Mouse (Mus musculus): Measurements from ENCODE around the gene Dcst1. TPM values are rescaled to one million over a fixed set of nuclear protein-coding genes. Genes with fewer than 3 reads are reported as not detected.

Dcst1 gene
- polyA plus RNA-seq, 1 experiment from 2014 or later: 0.76 TPM

DNA sequence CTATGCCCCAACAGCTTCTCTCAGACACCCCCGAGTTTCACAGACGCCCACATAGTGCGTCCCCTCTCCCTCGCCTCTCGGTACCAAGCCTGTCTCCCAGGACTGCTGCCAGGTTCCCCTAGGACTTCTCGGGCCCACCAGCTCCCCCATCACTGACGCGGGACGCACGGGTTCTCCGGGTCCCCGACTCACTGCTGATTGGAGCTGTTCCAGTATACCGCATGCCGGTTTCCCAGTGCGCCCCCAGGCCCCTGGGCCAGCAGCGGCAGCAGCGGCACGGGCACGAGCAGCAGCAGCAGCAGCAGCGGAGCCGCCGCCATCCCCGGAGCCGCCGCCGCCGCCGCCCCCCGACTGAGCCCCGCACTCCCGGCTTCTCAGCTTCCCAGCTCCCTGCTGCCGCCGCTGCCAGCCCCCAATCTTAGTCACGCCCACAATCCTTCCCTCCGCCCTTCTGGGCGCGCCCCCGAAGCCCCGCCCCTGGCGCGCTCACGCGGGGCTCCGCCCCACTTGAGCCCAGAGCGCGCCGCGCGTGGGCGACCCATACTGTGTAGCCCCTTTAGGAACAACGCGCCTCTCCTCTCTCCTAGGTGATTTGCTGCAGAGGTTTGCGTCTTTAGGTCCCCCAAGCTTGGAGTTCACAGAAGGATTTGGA lies 42.4 kb downstream of the Dcst1 start, which contains the start of gene Efna3:
Gene Efna3, minus strand, starts transcription at position 452 of the 652 bp plus-strand sequence.
- ATAC-seq (ENCODE audit: insufficient number of reproducible peaks, low FRiP score, low TSS enrichment, low read depth): peak; percentile 64; the same call in 1 of the 2 replicates
- peak within 1 kb of the TSS; percentile 72 for H3K4me3 ChIP-seq
- H3K36me3 ChIP-seq: no peaks in the 10 kb centered on the region
- peaks cover 45% of the 10 kb centered on the region for H3K4me1 ChIP-seq
- H3K9me3 ChIP-seq: no peaks in the 10 kb centered on the region
- H3K4me2 ChIP-seq: peak within 1 kb of the TSS; percentile 98
- peaks cover 32% of the 10 kb centered on the region for H3K27me3 ChIP-seq
- H3K27ac ChIP-seq: peak within 1 kb of the TSS; percentile 59
- peak within 1 kb of the TSS; percentile 64 for H3K9ac ChIP-seq
- WGBS: 1% methylated on average over 52 of the region's 53 CpGs

DNA sequence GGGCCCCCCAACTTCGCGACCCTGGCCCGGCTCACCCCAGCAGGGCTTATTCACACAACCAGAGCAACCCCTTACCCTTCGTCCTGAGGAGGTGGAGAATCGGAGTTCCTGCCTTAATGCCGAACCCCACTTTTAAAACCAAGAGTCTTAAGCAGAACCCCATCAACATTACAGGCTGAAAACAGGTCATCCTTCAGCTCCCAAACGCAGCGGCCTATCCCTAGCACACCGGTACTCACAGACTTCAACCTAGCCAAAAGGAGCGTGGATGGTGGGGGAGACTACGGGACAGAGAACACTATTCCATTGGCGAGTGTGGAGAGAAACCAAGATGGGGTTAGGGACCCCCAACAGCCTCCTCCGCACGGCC lies 42.9 kb downstream of the Dcst1 start:
- ATAC-seq (ENCODE audit: insufficient number of reproducible peaks, low FRiP score, low TSS enrichment, low read depth): no peak

DNA sequence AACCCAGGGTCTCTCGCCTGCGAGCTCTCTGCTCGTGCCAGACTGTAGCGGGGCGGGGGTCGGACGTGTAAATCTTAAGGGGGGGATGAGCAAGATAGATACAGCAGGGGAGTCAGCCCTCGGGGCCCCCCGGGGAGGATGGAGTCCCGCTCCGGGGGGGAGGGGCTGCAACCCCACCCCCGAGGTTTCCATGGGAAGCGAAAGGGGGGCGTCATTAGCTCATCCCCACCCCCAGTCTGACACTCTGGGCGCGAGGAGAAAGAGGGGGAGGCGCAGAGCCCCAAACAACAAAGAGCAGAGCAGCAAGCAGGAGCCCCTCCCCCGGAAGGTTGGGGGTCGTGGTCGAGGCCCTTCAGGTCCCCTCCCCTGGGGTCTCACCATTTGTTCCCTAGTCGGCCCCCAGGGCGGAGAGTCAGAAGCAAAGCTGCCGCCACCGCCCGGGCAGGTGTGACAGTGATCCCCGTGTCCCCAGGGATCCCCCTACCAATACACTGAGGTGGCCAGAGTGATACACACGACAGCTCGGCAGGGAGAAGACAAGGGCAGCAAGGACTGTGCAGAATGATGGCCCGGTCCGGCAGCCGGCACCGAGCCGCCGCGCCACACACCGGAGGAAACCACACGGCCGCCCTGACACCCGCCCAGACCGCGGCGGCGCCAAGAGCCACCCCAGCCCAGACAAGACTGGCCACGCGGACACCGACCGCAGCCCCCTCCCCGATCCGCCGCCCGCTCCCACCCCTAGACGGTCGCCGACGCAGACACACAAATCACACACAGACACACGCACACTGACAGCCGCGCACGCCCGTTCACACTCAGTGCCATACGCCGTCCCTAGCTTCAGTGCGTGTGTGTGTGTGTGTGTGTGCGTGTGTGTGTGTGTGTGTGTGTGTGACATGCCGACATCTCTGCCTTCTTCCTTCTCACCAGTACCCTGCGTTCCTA lies 43.6 kb downstream of the Dcst1 start:
- H3K9me3 ChIP-seq: no peaks in the 10 kb centered on the region
- H3K9ac ChIP-seq: peak overlapping the region; percentile 64
- H3K4me1 ChIP-seq: peaks cover 55% of the 10 kb centered on the region
- no peaks in the 10 kb centered on the region for H3K36me3 ChIP-seq
- H3K27ac ChIP-seq: peak overlapping the region; percentile 59
- peaks cover 33% of the 10 kb centered on the region for H3K27me3 ChIP-seq
- WGBS: under 1% methylated on average over 59 of the region's 66 CpGs
- peak overlapping the region; percentile 98 for H3K4me2 ChIP-seq
- H3K4me3 ChIP-seq: peak overlapping the region; percentile 72
- ATAC-seq (ENCODE audit: insufficient number of reproducible peaks, low FRiP score, low TSS enrichment, low read depth): no peak

More for the DNA sequence above, 42.9 kb downstream of the Dcst1 start:
- peak overlapping the region; percentile 64 for H3K9ac ChIP-seq
- H3K27ac ChIP-seq: peak overlapping the region; percentile 59
- peak overlapping the region; percentile 72 for H3K4me3 ChIP-seq
- no peaks in the 10 kb centered on the region for H3K9me3 ChIP-seq
- H3K4me2 ChIP-seq: peak overlapping the region; percentile 98
- H3K36me3 ChIP-seq: no peaks in the 10 kb centered on the region
- H3K4me1 ChIP-seq: peaks cover 49% of the 10 kb centered on the region
- H3K27me3 ChIP-seq: peaks cover 33% of the 10 kb centered on the region
- WGBS: 1% methylated on average over 14 of the region's 14 CpGs

DNA sequence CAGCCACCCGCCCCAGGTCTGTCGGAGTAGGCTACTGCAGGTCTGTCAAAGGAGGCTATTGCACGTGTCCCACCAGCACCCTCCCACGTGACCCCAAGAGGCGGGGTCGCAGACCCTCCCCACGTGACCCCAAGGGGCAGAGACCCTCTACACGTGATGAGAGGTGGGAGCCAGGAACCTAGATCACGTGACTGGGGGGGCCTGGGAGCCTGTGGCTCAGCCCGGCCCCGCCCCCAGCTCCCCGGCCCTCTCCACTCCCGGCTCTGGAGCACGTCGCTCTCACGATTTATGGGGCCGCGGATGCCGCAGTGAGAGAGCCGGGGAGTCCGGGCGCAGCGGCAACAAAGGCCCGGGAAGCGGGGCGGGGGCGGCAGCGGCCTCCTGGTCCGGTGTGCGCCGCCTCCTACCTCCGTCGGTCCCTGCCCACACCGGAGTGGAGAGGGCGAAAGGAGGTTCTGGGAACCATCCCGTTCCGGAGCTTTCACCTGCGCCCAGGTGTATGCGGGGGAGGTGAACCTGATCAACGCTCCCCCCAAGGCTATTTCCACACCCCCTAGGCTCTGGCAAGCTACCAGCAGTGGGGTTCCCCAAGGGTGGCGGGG lies 44.4 kb downstream of the Dcst1 start:
- peak overlapping the region; percentile 47; the same call in 1 of the 2 replicates for H3K27ac ChIP-seq

DNA sequence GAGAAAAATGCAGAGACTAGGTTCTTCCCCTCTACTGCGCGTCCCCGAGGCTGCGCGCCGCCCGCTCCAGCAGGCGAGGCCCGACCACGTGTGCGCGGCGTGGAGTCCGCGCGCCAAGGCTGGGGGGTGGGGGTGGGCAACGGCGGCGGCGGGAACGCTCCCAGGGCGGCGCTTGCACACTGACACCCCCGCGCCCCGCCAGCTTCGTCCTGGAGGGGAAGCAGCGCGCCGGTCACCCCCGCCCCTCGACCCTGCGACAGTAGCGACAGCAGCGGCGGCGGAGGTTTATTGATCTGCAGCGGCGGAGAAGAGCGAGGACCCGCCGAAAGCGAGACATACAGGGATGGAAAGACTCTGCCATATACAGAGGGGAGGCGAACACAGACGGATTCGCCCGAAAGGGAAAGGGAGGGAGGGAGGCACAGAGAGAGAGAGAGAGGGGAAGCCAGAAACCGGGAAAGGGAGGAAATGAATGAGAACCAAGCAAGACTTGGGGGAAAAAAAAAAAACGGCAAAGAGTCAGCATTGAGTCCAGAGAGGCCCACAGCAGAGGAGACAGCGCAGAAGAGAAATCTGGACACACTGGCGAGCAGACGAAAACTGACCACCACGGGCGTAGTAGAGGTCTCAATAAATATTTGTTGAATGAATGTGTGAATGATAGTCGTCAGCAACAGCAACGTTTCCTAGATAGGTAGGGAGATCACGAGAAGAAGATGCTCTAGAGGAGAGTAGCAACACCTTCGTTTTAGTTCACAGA lies 45.3 kb downstream of the Dcst1 start:
- Histone ChIP-seq H3K9me3 (no peaks in the 10 kb centered on the region), H3K4me3 (peak overlapping the region; percentile 72), H3K27me3 (peaks cover 33% of the 10 kb centered on the region), H3K9ac (peak overlapping the region; percentile 29; the same call in 1 of the 2 replicates), H3K4me1 (peaks cover 72% of the 10 kb centered on the region), H3K4me2 (peak overlapping the region; percentile 98), H3K36me3 (no peaks in the 10 kb centered on the region), H3K27ac (peak overlapping the region; percentile 55)
- ATAC-seq (ENCODE audit: insufficient number of reproducible peaks, low FRiP score, low TSS enrichment, low read depth): no peak
- 2% methylated on average over 51 of the region's 58 CpGs for WGBS

More for the DNA sequence above, 44.4 kb downstream of the Dcst1 start:
- peak overlapping the region; percentile 72 for H3K4me3 ChIP-seq
- H3K4me2 ChIP-seq: peak overlapping the region; percentile 98
- peak overlapping the region; percentile 64 for H3K9ac ChIP-seq
- no peaks in the 10 kb centered on the region for H3K9me3 ChIP-seq
- ATAC-seq (ENCODE audit: insufficient number of reproducible peaks, low FRiP score, low TSS enrichment, low read depth): no peak
- H3K4me1 ChIP-seq: peaks cover 63% of the 10 kb centered on the region
- peaks cover 33% of the 10 kb centered on the region for H3K27me3 ChIP-seq
- H3K36me3 ChIP-seq: no peaks in the 10 kb centered on the region
- under 1% methylated on average over 41 of the region's 41 CpGs for WGBS

DNA sequence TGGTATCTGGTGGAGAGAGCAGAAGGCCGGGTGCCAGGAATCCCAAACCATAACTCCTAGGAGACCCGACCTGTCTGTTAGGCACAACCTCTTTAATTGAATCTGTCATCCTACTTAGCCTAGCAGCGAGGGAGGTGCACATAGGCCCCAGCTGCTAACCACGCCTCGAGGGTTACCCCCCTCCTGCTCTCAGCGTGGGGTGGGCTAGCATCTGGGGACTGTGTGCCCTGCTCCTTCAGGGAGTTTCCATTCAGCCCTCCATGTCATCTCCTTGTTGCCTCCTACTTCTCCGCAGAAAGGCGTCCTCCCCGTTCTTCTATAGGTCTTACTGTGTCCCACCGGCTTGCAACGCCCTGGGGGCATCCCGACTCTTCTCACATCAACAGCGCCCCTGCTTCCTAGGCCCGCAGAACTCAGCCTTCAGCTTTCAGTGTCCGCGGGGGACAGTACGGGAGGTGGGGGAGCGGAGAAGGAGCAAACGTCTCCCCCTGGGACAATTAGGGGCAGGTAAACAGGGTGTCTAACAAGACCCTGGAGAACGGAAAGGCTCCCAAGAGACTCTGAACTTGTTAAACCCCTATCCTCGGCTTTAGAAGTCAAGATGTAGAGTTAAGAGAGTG lies 46.0 kb downstream of the Dcst1 start:
- H3K36me3 ChIP-seq: no peaks in the 10 kb centered on the region
- H3K9ac ChIP-seq: 0 out of 2 replicates have a peak overlapping the region, but pooled peaks have one; percentile 29
- H3K9me3 ChIP-seq: no peaks in the 10 kb centered on the region
- peaks cover 33% of the 10 kb centered on the region for H3K27me3 ChIP-seq
- ATAC-seq (ENCODE audit: insufficient number of reproducible peaks, low FRiP score, low TSS enrichment, low read depth): no peak
- peak overlapping the region; percentile 72 for H3K4me3 ChIP-seq
- 14% methylated on average over 21 of the region's 21 CpGs for WGBS
- peak overlapping the region; percentile 55; the same call in 1 of the 2 replicates for H3K27ac ChIP-seq
- peak overlapping the region; percentile 98 for H3K4me2 ChIP-seq
- H3K4me1 ChIP-seq: peaks cover 77% of the 10 kb centered on the region

DNA sequence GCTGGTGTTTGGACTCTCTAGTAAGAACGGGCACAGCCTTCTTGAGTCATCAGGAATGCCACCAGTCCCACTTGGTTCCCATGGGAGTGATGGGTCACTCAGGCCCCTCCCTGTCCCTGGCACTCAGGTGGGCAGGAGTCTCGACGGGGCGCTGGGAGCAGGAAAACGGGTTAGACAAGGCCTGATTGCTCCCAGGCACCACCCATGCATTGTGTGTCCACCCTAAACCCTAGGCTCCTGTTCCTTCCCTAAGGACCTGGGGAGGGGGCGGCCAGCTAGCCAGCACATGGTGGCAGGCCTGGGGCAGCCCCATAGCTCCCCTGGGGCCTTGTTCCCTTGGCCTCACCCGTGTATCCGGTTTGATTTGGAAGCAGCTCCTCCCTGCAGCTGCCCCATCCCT lies 46.7 kb downstream of the Dcst1 start:
- ATAC-seq (ENCODE audit: insufficient number of reproducible peaks, low FRiP score, low TSS enrichment, low read depth): no peak
- peaks cover 33% of the 10 kb centered on the region for H3K27me3 ChIP-seq

DNA sequence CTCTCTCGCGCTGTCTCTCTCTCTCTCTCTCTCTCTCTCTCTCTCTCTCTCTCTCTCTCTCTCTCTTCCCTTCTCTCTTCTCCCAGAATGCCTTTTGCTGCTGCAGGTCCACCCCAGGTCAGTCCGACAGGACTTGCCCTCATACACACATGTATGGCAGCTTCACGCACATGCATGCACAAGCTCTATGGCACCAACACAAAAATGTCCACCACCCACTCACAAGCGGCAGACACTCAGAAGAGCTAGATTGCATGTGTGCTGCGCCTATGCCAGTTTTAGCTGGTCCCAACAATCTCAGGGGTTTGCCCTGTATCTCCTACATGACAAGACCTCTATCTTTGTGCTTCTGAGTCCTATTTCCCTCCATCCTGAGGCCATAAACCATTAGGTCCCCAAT lies 47.8 kb downstream of the Dcst1 start:
- peaks cover 33% of the 10 kb centered on the region for H3K27me3 ChIP-seq
- H3K4me2 ChIP-seq: 0 out of 2 replicates have a peak overlapping the region, but pooled peaks have one; percentile 49
- no peak overlapping the region for H3K27ac ChIP-seq
- no peak for ATAC-seq (ENCODE audit: insufficient number of reproducible peaks, low FRiP score, low TSS enrichment, low read depth)
- peaks cover 72% of the 10 kb centered on the region for H3K4me1 ChIP-seq
- WGBS: 45% methylated on average over 6 of the region's 6 CpGs
- H3K9me3 ChIP-seq: no peaks in the 10 kb centered on the region
- no peak overlapping the region for H3K9ac ChIP-seq
- H3K4me3 ChIP-seq: no peak overlapping the region
- no peaks in the 10 kb centered on the region for H3K36me3 ChIP-seq

More for the DNA sequence above, 46.7 kb downstream of the Dcst1 start:
- H3K4me3 ChIP-seq: no peak overlapping the region
- no peak overlapping the region for H3K9ac ChIP-seq
- no peak overlapping the region for H3K4me2 ChIP-seq
- H3K4me1 ChIP-seq: peaks cover 77% of the 10 kb centered on the region
- H3K27ac ChIP-seq: no peak overlapping the region
- WGBS: 70% methylated on average over 8 of the region's 8 CpGs
- no peaks in the 10 kb centered on the region for H3K36me3 ChIP-seq
- no peaks in the 10 kb centered on the region for H3K9me3 ChIP-seq

DNA sequence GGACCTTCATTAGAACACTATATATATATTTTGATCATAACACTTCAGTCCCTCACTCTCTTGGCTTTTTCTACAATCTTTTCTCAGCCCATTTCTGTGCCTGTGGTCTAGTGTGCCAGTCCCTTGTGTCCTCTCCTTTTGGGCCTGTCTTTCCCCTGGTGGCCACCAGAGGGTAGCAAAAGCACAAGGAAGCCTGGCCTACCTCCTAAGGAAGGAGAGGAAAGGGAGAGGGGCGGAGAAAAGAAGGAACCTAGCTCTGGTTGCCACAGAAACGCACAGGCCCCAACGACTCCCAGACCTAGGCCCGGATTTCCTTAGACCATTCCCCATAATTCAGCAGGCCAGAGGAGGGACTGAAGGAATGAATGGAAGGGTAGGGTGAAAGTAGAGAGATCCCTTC lies 48.2 kb downstream of the Dcst1 start:
- no peak for ATAC-seq (ENCODE audit: insufficient number of reproducible peaks, low FRiP score, low TSS enrichment, low read depth)
- no peak overlapping the region for H3K4me3 ChIP-seq
- 2% methylated on average over 4 of the region's 4 CpGs for WGBS
- peaks cover 67% of the 10 kb centered on the region for H3K4me1 ChIP-seq
- 0 out of 2 replicates have a peak overlapping the region, but pooled peaks have one; percentile 8 for H3K27ac ChIP-seq
- no peaks in the 10 kb centered on the region for H3K36me3 ChIP-seq
- peak overlapping the region; percentile 49; the same call in 1 of the 2 replicates for H3K4me2 ChIP-seq
- no peaks in the 10 kb centered on the region for H3K9me3 ChIP-seq
- peaks cover 33% of the 10 kb centered on the region for H3K27me3 ChIP-seq
- H3K9ac ChIP-seq: no peak overlapping the region

DNA sequence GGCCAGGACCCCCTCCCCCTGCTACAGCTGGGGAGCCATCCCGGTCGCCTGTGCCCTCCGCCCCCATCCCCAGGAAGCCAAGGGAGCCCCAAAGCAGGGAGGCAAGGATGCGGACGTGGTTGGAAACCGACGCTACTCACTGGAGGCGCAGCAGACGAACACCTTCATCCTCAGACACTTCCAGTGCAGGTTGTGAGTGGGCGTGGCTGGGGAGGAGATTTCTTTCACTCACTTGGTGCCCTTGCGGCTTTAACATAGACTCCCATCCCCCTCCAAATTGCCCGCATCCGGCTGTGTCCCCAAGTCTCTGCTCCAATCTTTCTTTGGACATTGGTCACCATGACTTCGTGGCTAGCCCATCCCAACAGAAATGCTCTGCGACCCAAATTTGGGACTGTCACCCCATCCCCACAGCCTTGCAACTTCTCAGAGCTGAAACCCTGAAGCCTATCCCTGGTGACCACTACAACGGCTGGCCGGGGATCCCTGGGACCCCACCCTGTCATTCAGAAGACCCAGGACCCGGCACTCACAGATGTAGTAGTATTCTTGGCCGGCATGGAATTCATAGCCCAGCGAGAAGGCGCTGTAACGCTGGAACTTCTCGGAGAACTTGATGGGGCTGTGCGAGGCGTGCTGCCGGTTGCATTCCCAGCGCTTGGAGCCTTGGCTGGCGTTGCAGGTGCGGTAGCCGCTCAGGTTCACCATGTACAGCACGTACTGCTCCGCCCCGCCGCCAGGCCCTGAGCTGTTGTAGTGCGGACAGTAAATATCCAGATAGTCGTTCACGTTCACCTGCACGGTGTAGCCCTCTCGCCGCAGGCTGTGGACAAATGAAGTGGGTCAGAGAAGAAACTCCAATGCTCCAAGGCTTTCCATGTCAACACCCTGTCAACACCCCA lies 48.9 kb downstream of the Dcst1 start:
- peak overlapping the region; percentile 8; the same call in 1 of the 2 replicates for H3K27ac ChIP-seq
- no peaks in the 10 kb centered on the region for H3K36me3 ChIP-seq
- H3K9ac ChIP-seq: no peak overlapping the region
- no peak for ATAC-seq (ENCODE audit: insufficient number of reproducible peaks, low FRiP score, low TSS enrichment, low read depth)
- H3K4me2 ChIP-seq: peak overlapping the region; percentile 49
- H3K9me3 ChIP-seq: no peaks in the 10 kb centered on the region
- H3K4me1 ChIP-seq: peaks cover 61% of the 10 kb centered on the region
- 14% methylated on average over 40 of the region's 40 CpGs for WGBS
- peak overlapping the region; percentile 28 for H3K4me3 ChIP-seq
- H3K27me3 ChIP-seq: peaks cover 29% of the 10 kb centered on the region
